Mouse (Mus musculus): ENCODE measurements at regions not wholly inside any gene's neighbourhood (a gene's known extent, or its start where the extent isn't known, plus 50 kb on each side); places are given as distances from the start of the nearest gene placed in this dataset.

- no peak for DNase-seq (ENCODE audit: low spot score in 2 of 2)
Measured at GRCm38 (mm10) chr12:35246226-35247014, 199.4 kb downstream of the Snx13 start.

- DNase-seq (ENCODE audit: low spot score in 2 of 2): no peak
Measured at GRCm38 (mm10) chr12:35232322-35232673, 185.3 kb downstream of the Snx13 start.

GRCm38 (mm10) chr12:35231414-35232321, 184.7 kb downstream of the Snx13 start:
- DNase-seq (ENCODE audit: low spot score in 2 of 2): no peak

- DNase-seq (ENCODE audit: low spot score in 2 of 2): no peak
Measured at GRCm38 (mm10) chr12:35220429-35220828, 173.4 kb downstream of the Snx13 start.

GRCm38 (mm10) chr12:35220002-35220401, 173.0 kb downstream of the Snx13 start:
- DNase-seq (ENCODE audit: low spot score in 2 of 2): no peak

DNA sequence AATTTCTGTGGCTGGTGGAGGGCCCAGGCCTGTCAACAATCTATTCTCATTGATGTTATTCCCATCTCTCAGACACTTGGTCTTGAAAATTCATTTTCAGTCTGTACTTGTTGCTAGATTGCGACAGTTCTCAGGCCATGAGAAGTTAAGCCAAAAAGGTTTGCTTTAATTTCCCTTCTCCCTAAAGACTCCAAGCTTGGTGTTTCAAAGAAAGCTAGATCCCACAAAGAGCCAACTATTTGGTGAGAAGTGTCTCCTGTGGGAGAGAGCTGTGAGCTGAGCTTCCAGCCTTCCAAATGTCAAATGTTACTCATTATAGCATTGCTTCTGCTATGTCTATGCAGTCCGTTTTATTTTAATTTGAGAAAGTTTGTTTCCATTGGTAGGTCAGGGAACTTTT, 169.7 kb downstream of the Snx13 start:
- DNase-seq (ENCODE audit: low spot score in 2 of 2): no peak

DNA sequence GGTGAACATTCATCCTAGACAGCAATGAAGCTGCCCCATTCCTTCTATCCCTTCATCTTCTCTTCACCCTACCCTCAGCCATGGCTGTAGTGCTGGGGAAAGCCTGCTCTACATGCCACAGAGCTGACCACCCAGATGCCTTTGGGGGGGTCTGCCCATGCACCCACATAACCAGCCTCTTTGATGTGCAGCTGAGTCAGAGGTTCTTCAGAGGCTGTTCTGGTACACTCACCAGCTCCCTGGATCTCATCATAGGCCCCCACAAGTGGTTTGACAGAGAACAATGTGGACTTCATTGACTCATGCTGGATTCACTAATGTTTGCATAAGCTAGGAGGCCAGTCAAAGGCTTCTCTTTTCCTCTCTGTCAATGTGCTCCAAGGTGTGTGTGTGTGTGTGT, 162.4 kb downstream of the Snx13 start:
- DNase-seq (ENCODE audit: low spot score in 2 of 2): no peak

DNA sequence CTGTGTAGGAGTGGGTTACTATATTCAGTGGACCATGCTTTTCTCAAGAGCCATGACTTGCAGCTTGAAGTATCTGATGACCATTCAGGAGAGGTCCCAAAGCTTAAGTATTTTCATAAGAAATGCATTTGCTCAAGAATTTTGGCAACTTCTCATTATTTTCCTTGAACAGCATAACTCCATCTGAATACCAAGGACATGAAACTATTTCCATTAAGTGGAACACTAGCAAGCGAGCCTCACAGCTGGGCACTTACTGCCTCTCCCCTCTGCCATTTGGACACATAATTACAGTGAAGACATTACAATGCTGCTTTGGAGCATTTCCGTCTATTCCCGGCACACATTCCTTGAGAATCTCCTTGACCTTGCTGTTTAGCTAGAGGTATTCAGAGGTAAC, 160.6 kb downstream of the Snx13 start:
- DNase-seq (ENCODE audit: low spot score in 2 of 2): no peak

DNA sequence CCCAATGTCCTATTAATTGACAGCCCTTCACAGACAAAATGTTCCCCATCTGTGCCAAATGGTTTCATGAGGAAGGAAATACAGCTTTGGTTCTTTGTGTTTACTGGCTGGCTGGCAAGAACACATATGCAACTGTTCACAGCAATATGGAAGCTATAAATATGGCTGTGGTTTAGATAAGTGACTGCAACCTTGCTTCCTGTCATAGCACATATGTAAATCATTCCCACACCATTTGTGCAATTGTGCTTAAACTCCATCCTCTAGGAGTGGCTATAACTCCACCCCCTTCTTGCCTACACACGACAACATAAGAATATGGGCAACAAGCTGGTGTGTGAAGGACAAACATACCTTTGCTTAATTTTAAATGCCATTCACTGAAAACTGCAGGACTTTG, 156.4 kb downstream of the Snx13 start:
- no peak for DNase-seq (ENCODE audit: low spot score in 2 of 2)

- no peak for DNase-seq (ENCODE audit: low spot score in 2 of 2)
Measured at GRCm38 (mm10) chr12:35200110-35200509, 153.1 kb downstream of the Snx13 start.

Small RNA genes in the stretch of these regions (microRNA-seq; reads per million reads assigned to microRNA genes)
- gene Gm44396: 0 reads per million in 2 experiments
